Mouse (Mus musculus) myocyte (in vitro differentiated cells): ENCODE measurements around the gene Vmn1r120.
"Not testable (repeated sequence)": the region's sequence is repeated elsewhere in the genome, so short reads cannot be mapped to it uniquely, and the experiment has no call there.

Source experiments
- CEBPB ChIP-seq: IDR thresholded peaks from 2 replicates; pipeline ENCODE4 v1.6.1; 2011; ENCODE audit warnings: mild to moderate bottlenecking, moderate library complexity; ENCODE audit not compliant: poor library complexity, insufficient read depth, severe bottlenecking
- E2F4 ChIP-seq: IDR thresholded peaks from one replicate; pipeline ENCODE4 v1.6.1; 2011; ENCODE audit warnings: mild to moderate bottlenecking, control low read depth, moderate library complexity; ENCODE audit not compliant: insufficient read depth
- MAX ChIP-seq: IDR thresholded peaks from one replicate; pipeline ENCODE4 v1.6.1; 2011; ENCODE audit warnings: low read depth, mild to moderate bottlenecking, control low read depth
- POLR2A ChIP-seq: IDR thresholded peaks from one replicate; pipeline ENCODE4 v1.6.1; 2011; ENCODE audit warnings: low read depth, mild to moderate bottlenecking, control low read depth, moderate library complexity; ENCODE audit not compliant: insufficient read length
- SRF ChIP-seq: IDR thresholded peaks from one replicate; pipeline ENCODE4 v1.6.1; 2011; ENCODE audit warnings: low read depth; ENCODE audit not compliant: control insufficient read depth, insufficient read length
- TCF12 ChIP-seq: IDR thresholded peaks from one replicate; pipeline ENCODE4 v1.6.1; 2011; ENCODE audit warnings: mild to moderate bottlenecking, control low read depth; ENCODE audit not compliant: poor library complexity, insufficient read depth, severe bottlenecking
- TCF3 ChIP-seq: IDR thresholded peaks from one replicate; pipeline ENCODE4 v1.6.1; 2011; ENCODE audit warnings: low read depth, control low read depth; ENCODE audit not compliant: insufficient read length
- USF1 ChIP-seq: IDR thresholded peaks from one replicate; pipeline ENCODE4 v1.6.1; 2011; ENCODE audit warnings: low read depth, mild to moderate bottlenecking, control low read depth, moderate library complexity

DNA sequence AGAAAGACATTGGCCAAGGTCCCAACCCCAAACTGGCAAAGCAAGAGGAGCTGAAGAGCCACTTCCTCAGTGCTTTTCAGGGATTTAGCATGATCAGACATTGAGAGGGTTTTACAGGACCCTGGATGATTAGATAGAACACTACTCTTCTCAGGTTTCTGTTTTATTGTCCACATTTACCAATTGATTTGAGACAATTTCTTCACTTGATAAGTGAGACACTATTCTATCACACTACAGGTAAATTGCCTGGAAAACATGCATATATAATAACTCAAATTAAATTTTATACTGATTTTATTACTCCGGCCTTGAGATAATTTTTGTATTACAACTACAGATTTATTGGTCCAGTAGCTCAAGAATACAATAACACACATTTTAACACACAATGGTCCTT is at the start of gene Vmn1r120:
- TF ChIP-seq SRF, POLR2A, E2F4, CEBPB, USF1, TCF3, MAX, TCF12: not testable (repeated sequence)
